Mouse (Mus musculus): ENCODE results near the gene Fmo3.

Gene Fmo3

DNA sequence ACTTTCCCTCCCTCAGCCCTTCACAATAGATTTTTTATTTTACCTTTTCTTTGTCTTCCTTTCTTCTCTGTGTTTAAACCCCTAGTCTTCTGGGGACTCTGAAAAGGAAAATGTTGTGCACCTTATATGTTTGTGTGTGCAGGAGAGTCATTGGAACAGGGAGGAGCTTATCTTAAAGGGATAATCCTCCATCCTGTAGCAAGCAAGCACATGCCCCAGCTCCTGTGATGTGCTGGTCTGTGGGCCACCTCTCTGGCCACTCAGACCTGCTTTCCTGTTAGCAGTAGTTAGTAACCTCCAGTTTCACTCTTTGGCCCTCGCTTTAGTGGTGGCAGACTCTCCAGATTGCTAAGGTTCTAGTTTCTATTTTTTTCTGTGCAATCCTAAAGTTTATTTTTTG lies at the start of gene Fmo3:
Gene Fmo3 (minus strand): TSS at position 101 of the 400 bp plus-strand sequence.
- DNase-seq, result no peak

DNA sequence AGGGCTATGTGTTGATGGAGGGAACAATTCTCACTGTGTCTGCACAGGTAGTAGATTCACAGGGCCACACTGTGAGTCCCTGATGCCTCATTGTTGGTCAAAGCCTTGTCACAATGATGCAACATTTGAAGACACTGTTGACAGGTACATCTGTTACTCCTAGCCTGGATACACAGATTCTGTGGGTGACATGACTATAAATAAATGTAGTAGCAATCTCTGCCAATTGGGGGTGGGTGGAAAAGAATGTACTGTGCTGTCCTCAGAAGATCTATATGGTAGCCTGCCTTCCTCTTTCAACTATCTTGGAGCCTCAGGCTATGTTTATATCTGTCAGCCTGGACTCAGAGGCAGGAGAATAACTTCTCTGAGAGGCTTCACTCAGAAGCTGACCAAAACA lies 38.7 kb upstream of the Fmo3 start:
- no peak for DNase-seq

DNA sequence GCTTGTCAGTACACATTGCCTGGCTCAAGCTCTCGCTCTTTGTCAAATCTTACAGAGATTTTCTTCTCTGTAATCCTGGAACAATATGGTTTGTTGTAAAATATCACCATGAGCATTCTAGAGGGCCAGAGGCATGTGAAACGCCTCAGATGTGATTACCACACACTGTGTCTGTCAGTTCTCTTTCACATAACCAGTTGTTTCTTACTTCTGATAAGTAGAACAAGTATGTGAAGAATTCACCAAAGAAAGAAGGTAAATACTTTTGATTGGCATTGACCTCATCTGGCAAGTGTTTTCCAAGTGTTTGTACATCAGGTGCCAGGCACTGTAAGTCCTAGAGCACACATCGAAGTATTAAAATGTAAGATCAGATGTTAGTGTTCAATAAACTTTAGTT lies 24.9 kb upstream of the Fmo3 start:
- DNase-seq, result peak; percentile 63

DNA sequence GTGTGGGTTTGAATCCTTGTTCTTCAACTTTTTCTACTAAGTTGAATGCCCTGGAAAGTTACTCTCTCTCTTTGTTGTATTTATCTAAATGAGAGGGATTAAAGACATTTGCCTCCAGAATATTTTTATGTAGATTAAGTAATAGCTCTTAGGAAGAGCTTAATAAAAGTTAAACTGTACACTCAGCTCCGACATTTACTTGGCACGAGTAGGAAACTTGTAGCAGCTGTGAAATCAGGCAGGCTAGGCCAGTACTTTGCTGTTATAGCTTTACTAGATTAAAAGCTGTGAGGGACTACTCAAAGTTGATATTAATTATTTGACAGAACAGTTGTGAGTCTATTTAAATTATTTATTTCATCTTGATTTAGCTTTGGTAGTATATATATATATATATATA lies 19.2 kb upstream of the Fmo3 start:
- no peak for DNase-seq

DNA sequence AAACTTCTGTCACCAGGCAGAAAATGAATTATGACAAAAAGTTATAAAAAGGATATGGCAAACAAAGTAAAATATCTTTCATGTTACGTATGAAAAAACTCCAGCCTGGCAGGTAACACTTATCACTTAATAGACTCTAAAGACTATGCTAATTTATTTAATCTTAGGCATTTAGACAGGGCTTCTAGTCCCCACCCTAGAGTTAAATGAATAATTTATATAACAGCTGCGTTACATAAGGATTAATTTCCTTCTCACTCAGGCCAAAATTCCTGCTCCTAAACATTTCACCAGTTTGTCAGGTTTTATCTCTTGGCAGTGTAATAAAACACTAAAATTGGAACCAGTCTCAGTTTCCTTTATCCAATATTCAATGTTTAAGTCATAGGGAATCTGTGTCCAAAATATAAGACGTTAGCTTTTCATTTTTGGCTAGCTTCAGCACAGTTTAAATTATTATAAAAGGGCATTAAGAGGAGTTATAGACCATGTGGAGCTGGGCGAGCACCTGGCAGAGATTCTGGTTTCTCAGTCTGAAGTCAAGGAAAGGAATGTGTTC lies 17.0 kb upstream of the Fmo3 start:
- no peak for DNase-seq

DNA sequence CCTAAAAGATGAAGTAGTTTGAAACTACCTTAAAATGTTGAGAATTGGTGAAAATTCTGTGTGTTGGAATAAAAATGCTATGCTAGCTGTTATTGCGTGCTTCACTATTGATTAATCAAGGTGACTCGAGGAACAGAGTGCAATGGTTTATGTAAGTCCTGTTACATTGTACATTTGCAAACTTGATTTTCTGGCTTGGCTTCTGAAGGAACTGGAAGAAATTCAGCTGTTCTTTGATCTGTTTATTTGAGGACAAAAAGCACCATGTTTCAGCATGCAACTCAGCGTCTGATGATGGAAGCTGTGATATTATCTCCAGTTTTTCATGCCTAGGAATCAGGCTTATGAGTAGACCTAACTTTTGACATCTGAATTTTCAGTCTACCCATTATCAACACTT lies 3.2 kb upstream of the Fmo3 start:
- peak; percentile 35 for DNase-seq

DNA sequence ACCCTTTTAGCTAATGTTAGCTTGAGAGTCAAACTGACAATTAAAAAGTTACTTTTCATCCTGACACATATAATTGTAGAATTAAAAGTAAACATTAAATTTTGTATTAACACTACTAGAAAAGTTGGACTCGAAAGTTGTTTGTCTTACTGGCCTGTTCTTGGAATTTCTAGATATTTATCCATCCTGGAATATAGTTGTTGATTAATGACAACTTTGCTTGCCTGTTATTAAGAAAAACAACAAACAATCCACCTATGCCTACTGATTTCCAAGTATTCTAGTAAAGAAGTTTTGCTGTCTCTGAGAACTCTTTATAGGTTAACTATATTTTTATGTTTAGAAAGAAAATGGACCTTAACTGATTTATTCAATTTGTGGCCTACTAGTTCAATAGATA lies 2.4 kb upstream of the Fmo3 start:
- no peak for DNase-seq

DNA sequence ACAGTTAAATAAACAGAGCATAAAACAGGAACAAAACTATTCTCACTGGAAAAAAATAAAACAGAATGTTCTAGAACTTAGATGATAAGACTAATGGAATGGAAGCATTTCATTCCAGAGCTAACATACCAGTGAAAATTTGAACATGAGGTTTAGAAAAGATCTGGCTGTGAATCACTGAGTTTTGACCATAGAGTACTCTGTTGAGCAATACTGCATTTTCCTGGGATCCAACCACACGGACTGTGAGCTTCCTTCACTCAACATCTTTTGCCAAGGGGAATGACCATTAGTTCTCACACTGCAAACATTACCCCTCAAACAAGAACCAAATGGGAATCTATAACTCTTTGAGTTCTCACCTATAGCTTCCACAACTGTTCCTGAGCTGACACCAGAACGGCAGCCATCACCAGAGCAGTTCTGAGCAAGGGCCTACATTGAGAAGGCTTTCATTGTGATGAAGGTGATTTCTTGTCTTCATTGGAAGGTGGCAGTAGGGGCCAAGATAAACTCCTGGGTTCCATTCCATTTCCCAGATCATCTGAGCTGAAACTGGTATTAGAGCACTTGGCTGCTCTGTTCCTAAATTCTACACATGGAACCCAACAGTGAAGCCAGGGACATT lies 1.9 kb upstream of the Fmo3 start:
- DNase-seq, result peak; percentile 56

DNA sequence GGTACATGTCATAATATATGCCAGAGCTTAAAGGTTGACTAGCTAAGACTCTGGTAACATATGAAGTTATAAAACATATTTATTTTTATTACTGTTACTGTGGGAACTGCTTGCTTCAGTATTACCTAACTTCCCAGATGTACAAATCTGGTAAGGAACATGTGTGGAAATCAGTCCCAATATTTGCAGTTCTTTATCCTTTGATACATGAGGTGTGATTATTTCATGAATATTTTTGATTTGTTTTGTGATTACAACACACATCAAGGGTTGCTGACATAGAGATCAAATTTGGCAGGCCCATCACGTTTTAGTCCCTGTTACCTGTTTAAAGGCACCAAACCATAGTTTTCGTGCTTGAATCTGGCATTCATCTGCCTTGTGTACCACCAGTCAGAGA lies 20.8 kb downstream of the Fmo3 start:
- no peak for DNase-seq

DNA sequence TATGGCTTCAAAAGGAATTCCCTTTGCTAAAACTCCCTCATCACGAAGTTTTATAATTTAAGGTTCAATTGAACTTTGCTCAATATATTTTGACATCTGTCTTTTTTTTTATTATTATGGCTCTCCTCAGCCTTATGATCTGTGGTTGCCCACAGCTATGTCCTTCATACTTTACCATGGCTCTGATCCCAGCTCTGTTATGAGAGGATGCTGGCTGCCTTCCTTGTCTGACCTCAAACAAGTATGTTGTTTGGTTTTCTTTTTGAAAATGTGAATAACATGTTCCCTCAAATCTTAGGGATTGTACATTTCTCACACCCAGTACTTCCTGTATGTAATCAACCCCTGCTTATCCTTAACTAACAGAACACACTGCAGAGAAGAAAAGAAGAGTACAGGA lies 26.9 kb downstream of the Fmo3 start:
- DNase-seq, result peak; percentile 41

DNA sequence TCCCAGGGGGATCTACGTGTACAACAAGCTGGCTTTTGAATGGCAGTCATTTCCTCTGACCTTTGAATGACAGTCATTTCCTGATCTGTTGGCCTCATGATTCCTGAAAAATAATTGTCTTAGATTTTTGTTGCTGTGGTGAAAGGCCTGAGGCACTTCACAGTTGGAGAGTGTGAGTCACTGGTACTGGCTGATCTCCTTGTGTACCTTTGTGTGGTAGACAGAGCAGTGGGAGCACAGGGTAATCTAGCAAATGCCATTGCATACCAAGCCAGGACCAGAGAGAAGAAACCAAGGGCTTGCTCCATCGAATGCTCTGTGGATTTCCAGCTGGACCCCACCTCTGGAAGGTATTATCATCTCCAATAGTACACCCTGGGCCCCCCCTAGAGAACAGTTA lies 31.2 kb downstream of the Fmo3 start:
- peak; percentile 46 for DNase-seq

DNA sequence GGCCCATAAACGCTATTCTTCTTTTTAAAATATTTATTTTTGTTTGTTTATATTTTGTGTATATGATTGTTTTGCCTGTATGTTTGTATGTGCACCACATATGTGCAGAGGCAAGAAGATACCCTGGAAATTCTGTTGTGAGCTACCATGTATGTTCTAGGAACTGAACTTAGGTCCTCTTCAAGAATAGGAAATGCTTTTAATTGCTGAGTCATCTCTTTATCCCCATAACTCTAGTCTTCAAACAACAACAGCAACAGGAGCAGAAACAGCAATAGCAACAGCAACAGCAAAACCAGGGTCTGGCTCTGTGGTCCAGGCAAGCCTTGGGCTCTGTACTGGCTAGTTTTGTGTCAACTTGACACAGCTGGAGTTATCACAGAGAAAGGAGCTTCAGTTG lies 34.6 kb downstream of the Fmo3 start:
- no peak for DNase-seq

DNA sequence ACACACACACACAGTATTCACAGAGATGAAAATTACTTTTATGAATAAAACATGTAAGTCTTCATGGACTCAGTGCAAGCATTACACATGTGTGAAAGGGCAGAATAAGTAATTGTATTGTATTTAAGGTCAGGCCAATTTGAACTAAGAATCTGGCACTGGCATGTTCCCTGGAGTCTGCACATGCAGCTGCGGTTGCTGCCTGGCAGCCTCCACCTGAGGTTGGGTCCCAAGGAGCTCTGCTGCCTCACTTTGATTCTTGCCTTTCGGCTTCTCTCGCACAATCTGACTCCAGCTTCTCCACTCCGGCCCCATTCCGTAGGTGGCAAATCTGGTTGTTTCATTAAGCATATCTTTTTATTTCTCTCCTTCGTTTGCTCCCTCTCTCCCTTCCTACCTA lies 36.4 kb downstream of the Fmo3 start:
- no peak for DNase-seq

DNA sequence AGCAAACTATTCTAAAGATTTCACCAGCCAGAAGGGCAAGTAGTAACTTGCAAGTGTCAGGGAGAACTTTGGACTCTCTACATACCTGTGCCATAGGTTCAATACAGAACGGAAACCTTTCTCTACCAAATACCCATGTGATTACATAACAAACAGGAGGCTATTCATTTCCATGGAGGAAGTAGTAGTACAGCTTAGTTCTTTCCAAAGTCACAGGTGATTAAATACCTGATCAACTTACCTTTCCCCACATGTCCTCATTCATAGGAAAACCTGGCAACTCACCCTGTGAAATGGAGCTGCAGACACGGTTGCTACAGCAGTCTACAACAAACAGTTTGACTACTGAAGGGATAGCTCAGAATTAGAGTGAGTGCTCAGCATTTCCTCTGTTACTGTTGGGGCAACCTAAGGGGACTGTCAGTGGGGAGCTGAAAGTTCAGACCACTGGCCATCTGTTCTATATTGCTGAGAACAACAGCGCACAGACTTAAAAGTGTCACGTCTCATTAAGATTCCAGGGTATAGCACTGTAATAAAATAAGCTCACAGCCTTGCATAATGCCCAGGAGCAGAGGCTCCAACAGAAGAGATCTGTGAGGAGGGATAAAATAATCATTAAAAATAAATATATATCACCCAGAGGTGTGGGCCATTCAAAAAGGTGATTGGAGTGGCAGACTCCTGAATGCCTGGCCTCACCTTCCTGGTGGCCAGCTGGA lies 37.3 kb downstream of the Fmo3 start:
- DNase-seq, result no peak

DNA sequence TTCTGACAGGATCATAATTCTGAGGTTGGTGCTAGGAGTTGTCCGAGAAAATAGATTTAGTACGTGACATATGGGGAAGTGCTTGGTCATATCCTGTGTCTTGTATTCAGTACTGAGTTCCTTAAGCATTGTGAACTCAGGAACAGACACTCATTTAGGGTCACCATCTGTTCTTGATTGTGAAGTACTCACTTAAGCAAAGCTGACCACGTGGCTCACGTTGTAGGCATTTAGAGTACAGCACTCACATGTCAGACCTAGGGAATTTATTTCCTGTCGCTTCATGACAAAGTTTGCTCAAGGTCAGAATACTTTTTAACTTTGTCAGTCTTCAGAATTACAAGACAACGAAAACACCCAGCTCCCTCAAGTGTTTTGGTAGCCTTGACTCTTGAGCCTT lies 40.6 kb downstream of the Fmo3 start:
- DNase-seq, result peak; percentile 51

DNA sequence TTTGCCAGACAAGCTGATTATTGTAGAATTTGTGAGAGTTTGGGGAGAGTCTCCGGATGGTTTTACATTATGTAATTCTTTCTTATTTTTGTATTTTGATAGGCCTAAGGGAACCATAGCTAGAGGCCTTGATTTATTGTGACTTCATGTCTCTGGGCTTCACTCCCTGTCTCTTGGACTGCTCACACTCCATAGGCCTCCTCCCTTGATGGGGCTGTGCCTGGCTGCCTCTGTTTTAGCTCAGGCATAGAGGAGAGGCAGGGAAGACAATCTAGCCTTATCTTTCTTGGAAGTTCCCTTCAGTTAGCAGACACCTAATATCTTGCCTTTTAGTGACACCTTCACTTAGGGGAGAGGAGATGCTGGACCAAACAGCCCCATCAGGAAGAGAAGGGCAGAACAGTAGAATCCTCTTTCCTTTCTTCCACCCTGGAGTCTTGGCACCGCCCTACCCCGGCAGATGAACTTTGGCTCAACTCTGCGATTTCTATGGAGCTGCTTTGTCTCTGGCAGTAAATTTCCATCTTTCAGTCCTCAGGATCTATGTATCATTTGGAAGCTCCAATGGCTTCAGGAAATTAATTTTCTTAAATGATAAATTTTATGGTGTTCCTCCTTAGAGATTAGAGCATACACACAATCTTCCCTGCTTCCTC lies 45.5 kb downstream of the Fmo3 start:
- DNase-seq, result peak; percentile 38

DNA sequence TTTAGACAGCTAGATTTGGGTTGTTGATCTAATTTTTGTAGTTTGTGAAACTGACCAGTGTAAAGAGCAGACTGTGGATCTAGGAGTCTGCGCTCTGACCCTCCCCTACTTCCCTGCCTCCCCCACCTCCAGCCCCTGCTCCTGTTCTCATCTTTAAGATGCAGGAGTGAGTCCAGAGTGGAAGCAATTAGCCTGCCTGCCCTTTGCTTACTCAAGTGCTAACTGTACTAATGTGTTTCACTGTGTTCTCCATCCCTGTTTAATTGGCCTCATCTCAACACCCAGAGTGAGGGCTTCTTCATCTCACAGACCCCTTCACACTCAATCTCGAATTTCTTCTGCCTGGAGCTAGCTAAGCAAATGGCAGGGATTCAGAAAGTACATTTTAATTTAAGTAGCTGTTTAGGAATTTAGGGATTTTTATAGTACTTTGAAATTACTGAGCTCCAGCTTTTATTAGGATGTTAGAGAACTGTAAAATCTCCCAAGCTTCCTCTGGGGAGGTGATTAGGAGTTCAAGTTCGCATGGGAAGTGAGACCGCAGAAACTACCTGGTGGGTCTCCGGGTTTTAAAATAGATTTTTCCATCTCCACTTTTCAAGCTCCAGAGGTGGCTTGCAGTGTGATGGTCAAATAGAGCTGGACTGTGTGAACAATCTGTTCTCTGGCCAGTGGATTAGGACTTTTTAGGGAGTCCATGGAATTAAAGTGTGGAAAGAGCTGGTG lies 46.2 kb downstream of the Fmo3 start:
- no peak for DNase-seq

DNA sequence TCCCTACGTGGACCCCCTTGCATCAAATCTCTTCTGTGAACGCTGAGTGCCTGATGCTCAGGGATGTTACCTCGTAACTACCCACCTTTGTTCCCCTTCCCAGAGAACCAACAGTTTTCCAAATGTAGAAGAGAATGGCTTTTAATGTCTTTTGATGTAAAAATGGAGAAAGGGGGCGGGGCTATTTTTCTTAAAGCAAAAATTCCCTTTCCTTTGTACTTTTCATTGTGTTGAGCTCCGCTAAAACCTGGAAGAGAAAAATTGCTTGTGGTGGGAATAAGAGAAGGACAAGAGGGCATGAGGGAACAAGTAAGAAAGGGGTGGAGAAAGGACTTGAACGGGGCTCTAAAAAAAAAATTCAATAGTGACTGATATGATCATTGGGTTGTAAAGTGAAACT lies 46.9 kb downstream of the Fmo3 start, which contains the start of gene Fmo6:
Gene Fmo6 (minus strand): TSS at position 101 of the 400 bp plus-strand sequence.
- no peak for DNase-seq

DNA sequence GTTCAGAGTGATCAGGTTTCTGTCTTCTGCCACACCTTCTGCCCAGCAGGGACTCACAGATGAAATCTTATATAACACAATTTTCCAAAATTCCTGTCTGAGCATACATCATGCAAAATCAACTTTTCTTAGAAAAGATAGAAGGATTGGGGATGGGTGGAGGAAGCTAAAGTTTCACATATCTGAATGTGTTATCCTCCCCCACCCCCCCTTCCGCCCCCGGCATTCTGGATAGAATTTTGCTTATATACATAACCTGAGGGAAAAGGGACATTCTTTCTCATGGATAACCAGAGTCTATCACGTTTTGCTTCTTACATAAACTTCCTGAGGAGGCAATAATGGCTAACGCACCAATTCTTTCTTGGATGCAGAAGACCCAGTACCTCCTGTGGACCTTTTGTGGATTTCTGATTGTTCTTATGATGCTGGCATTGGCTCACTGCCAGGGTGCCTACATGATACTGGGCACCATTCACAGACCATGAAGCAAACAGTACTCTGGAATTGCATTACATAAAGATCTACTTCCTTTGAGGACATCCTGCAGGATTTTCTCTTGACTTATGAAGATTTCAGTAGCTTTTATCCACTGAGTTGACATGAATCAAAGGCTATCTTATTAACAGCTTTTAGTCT lies 49.8 kb downstream of the Fmo3 start:
- DNase-seq, result no peak

DNA sequence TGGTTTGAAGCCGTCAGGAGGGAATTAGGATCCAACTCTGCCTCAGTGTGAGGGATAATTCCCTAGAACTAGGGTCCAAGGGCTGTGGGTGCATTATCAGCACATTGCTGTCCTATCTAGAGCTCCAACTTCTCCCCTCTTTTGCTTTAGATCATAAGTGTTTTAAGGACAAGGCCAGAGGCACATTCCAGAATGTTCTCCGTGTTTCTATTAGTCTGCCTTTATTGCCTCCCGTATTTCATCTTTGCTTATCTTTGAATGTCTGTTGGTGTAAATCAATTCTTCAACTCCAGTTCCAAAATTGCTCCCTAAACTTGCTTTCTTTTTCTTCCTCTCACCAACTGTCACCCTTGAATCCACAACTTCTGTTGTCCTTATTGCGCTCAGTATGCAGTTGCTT lies 51.9 kb downstream of the Fmo3 start:
- no peak for DNase-seq

DNA sequence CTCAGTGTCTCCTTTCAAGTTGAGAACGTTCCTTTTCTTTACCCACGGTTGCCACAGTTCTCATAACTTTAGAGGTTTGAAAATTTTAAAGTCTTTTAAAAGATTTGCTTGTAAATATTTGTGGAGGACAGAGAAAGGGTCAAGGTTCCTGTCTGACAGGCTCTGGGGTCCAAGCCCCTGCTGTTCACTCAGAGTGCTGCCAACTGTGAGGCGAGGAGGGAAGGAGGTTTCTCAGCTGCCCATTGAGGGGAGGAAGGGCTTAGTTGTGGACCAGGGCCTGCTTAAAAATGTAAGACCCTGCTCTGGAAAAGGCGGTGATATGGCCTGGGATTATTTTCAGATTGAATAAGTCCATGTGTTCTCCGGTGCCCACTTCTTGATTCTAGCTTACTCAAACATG lies 52.4 kb downstream of the Fmo3 start:
- DNase-seq, result peak; percentile 58

DNA sequence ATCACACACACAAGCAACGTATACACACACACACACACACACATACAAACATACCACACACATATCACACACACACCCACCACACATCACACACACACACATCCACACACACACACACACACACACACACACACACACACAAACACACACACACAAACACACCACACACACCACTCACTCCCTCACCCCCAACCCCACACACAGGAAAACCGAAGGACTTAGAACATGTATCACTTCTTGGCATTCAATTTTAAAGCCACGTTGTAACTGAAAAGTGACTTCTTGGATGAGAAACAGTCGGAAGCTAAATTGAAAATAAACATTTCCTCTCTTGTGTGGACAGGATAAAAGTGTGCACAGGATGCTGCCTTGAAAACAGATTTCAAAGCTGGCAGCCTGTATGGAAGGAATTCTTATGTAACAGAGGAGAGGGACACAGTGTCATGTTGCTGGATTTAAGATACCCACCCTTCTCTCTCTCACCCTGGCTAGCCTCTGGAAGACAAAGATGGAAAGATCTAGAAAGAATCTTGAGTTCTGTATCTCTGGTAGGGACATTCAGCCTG lies 52.9 kb downstream of the Fmo3 start:
- peak; percentile 79 for DNase-seq
